Mouse (Mus musculus) megakaryocyte, embryonic 14.5 days (primary cell): ENCODE measurements around the gene Rmnd1. TPM values are rescaled to one million over a fixed set of nuclear protein-coding genes. Genes with fewer than 3 reads are reported as not detected.

Experiments
- H3K27me3 ChIP-seq: replicated peaks from 2 replicates; pipeline ENCODE3; 2012; ENCODE audit warnings: inconsistent platforms
- H3K36me3 ChIP-seq: replicated peaks from 2 replicates; pipeline ENCODE3; 2012; ENCODE audit warnings: low read length, inconsistent platforms, mixed read lengths
- H3K4me1 ChIP-seq: 2 replicates; pipeline ENCODE4 v1.6.1; 2012; ENCODE audit warnings: inconsistent platforms
- H3K4me3 ChIP-seq: replicated peaks from 2 replicates; pipeline ENCODE3; 2012; ENCODE audit warnings: moderate library complexity, mild to moderate bottlenecking, inconsistent platforms
- H3K9me3 ChIP-seq: 2 replicates; pipeline ENCODE4 v1.6.1; 2012; ENCODE audit warnings: inconsistent platforms
- FLI1 ChIP-seq: IDR thresholded peaks from 2 replicates; pipeline ENCODE4 v1.6.1; 2012; ENCODE audit warnings: low read length, inconsistent platforms, mixed read lengths
- GATA1 ChIP-seq: IDR thresholded peaks from 3 replicates; pipeline ENCODE4 v1.6.1; 2012; ENCODE audit warnings: mixed read lengths, low read length, inconsistent platforms, borderline replicate concordance
- polyA plus RNA-seq: library from polyadenylated mRNA; stranded (reverse); fragments of >175 nt; gene quantifications from 2 replicates; pipeline ENCODE4 v1.2.3, GENCODE M21; 2012; ENCODE audit warnings: low replicate concordance; ENCODE audit not compliant: insufficient read depth

Rmnd1 gene
- polyA plus RNA-seq, 1 experiment, result 2.3 TPM

- Histone ChIP-seq H3K4me1 (peaks cover 42% of the 10 kb centered on the region), H3K27me3 (no peaks in the 10 kb centered on the region), H3K9me3 (no peaks in the 10 kb centered on the region), H3K4me3 (no peak overlapping the region), H3K36me3 (peaks cover 82% of the 10 kb centered on the region)
- TF ChIP-seq GATA1 (no peak), FLI1 (no peak)
Observed at GRCm38 (mm10) chr10:4398058-4398457, 34.1 kb downstream of the Rmnd1 start.

DNA sequence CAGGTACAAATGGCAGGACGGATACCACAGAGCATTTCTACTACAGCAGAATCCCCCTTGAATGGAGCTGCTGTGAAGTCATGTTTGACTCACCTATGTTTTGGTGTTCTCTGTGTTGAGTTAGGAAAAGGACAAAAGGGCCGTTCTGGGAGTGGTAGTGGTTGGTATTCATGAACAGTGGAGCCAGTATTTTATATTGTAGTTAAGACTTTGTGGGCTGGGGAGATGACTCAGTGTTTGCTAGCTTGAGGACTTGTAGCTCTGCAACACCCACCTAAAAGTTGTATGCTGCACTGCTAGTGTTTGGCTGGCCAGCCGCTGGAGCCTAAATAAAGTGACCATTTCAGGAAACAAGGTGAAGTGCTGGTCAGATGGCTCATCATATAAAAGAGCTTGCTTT lies 36.9 kb downstream of the Rmnd1 start:
- TF ChIP-seq FLI1 (no peak), GATA1 (no peak)
- no peaks in the 10 kb centered on the region for H3K27me3 ChIP-seq
- H3K4me1 ChIP-seq, result peaks cover 66% of the 10 kb centered on the region
- no peak overlapping the region for H3K4me3 ChIP-seq
- H3K9me3 ChIP-seq, result no peaks in the 10 kb centered on the region
- H3K36me3 ChIP-seq, result peaks cover 82% of the 10 kb centered on the region

DNA sequence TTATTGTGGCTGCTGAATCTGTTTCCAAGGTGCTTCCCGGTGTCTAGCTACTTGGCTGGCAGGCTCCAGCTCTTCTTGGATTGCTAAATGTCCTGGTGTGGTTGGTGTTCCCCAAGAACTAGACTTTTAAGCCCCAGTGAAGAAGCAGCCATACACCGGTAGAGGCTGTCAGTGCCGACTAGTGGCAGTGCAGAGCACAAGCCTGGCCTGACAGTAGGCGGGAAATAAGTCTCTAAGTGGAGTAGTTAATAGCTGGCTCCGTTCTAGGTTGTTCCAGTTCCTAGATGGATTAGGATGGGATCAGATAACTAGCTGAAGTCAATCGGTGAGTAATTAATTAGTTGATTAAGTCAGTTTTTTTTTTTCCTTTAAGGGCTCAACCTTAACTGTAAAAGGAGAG lies 40.3 kb downstream of the Rmnd1 start:
- Histone ChIP-seq H3K4me3 (peak overlapping the region; percentile 2), H3K27me3 (no peaks in the 10 kb centered on the region), H3K9me3 (no peaks in the 10 kb centered on the region), H3K4me1 (peaks cover 70% of the 10 kb centered on the region), H3K36me3 (peaks cover 61% of the 10 kb centered on the region)
- TF ChIP-seq FLI1, result no peak
- no peak for TF ChIP-seq GATA1

GRCm38 (mm10) chr10:4391076-4391475 lies 41.1 kb downstream of the Rmnd1 start:
- no peaks in the 10 kb centered on the region for H3K27me3 ChIP-seq
- no peaks in the 10 kb centered on the region for H3K9me3 ChIP-seq
- no peak for TF ChIP-seq FLI1
- H3K36me3 ChIP-seq, result peaks cover 58% of the 10 kb centered on the region
- H3K4me1 ChIP-seq, result peaks cover 69% of the 10 kb centered on the region
- no peak overlapping the region for H3K4me3 ChIP-seq

- peak overlapping the region; percentile 48 for H3K4me3 ChIP-seq
- TF ChIP-seq FLI1, result no peak
- no peak for TF ChIP-seq GATA1
- H3K9me3 ChIP-seq, result no peaks in the 10 kb centered on the region
- peaks cover 69% of the 10 kb centered on the region for H3K4me1 ChIP-seq
- H3K27me3 ChIP-seq, result no peaks in the 10 kb centered on the region
- peaks cover 53% of the 10 kb centered on the region for H3K36me3 ChIP-seq
Observed at GRCm38 (mm10) chr10:4390550-4390949, 41.6 kb downstream of the Rmnd1 start.

- no peaks in the 10 kb centered on the region for H3K27me3 ChIP-seq
- H3K36me3 ChIP-seq, result peaks cover 44% of the 10 kb centered on the region
- H3K4me1 ChIP-seq, result peaks cover 68% of the 10 kb centered on the region
- no peaks in the 10 kb centered on the region for H3K9me3 ChIP-seq
- H3K4me3 ChIP-seq, result peak overlapping the region; percentile 99
- no peak for TF ChIP-seq GATA1
Observed at GRCm38 (mm10) chr10:4389461-4390112, 42.6 kb downstream of the Rmnd1 start.

- peaks cover 38% of the 10 kb centered on the region for H3K36me3 ChIP-seq
- no peaks in the 10 kb centered on the region for H3K9me3 ChIP-seq
- no peaks in the 10 kb centered on the region for H3K27me3 ChIP-seq
- H3K4me1 ChIP-seq, result peaks cover 69% of the 10 kb centered on the region
- TF ChIP-seq FLI1 (no peak), GATA1 (no peak)
- H3K4me3 ChIP-seq, result peak overlapping the region; percentile 99
Observed at GRCm38 (mm10) chr10:4389036-4389435, 43.2 kb downstream of the Rmnd1 start.

DNA sequence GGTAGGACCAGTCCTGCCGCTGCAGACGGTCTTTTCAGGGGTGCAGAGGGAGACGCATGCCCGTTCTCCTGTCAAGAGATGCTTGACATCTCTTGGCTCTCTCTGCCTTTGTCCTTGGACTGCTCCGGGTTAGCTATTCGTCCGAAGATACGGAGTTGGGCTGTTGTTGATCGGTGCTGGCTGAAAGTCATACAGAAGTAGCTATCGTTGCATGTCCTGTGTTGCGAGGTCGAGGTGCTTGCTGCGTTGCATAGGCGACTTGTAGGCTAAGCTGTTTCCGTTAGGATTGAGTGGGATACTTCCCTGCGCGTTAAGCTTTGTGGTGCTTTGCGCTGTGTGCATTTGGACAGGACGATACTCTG lies 43.8 kb downstream of the Rmnd1 start:
- no peaks in the 10 kb centered on the region for H3K9me3 ChIP-seq
- H3K27me3 ChIP-seq, result no peaks in the 10 kb centered on the region
- peak overlapping the region; percentile 99 for H3K4me3 ChIP-seq
- peaks cover 33% of the 10 kb centered on the region for H3K36me3 ChIP-seq
- peaks cover 73% of the 10 kb centered on the region for H3K4me1 ChIP-seq
- no peak for TF ChIP-seq FLI1
- TF ChIP-seq GATA1, result no peak

GRCm38 (mm10) chr10:4387701-4388383 lies 44.3 kb downstream of the Rmnd1 start, which contains the start of gene Zbtb2:
Zbtb2 (minus strand) TSS chr10:4388108.
- Histone ChIP-seq H3K4me1 (peaks cover 73% of the 10 kb centered on the region), H3K9me3 (no peaks in the 10 kb centered on the region), H3K36me3 (peaks cover 28% of the 10 kb centered on the region), H3K27me3 (no peaks in the 10 kb centered on the region), H3K4me3 (peak within 1 kb of the TSS; percentile 99)
- TF ChIP-seq GATA1 (no peak), FLI1 (no peak)

DNA sequence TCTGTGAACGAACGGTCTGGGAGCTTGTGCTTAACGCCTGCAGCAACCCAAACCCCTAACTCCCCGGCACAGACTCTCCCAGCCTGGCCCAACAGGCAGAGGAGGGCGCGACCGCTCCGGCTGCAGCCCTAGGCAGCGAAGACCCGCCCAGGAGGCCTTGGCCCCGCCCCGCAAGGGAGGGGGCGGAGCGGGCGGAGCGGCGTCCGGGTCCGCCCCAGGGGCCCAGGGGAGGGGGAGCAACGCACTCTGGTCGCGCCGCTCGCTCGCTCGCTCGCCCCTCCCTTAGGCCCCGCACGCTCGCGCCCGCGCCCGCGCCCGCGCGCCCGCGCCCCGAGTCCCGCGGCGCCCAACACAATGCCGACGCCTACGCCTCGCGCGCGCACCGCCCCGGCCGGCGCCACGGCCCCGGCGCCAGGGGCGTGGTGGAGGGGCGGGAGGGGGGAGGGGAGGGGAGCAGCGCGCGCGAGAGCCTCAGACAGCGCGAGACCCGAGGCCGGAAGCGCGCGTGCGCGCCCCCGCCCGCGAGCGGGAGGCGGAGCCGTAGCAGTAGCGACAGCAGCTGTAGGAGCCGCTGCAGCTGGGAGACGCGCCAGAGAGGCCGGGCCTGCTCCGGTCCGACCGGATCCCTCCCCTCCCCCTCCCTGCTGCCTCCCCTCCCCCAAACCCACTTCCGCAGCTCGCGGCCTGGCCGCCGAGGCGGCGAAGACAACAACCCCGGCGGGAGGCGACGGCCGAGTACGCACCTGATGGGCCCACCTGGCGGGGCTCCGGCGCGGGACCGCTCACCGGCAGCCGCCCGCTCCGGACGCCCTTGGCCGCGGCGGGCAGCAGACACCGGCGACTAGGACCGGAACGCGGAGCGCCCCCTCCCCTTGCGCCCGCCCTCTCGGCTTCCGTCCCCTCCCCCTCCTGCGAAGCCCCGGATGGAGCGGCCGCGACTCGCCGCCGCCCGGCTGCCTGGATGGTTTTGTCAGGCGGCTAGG lies 45.3 kb downstream of the Rmnd1 start:
- Histone ChIP-seq H3K36me3 (peaks cover 22% of the 10 kb centered on the region), H3K4me3 (peak overlapping the region; percentile 99), H3K27me3 (no peaks in the 10 kb centered on the region), H3K9me3 (no peaks in the 10 kb centered on the region), H3K4me1 (peaks cover 70% of the 10 kb centered on the region)
- TF ChIP-seq FLI1 (no peak), GATA1 (no peak)
